Mouse (Mus musculus) lung, postnatal 0 days (tissue): Measurements from ENCODE around the gene Capn13. TPM values are rescaled to one million over a fixed set of nuclear protein-coding genes. Genes with fewer than 3 reads are reported as not detected.
"Not testable (repeated sequence)": the region's sequence is repeated elsewhere in the genome, so short reads cannot be mapped to it uniquely, and the experiment has no call there.

Experiments used
- ATAC-seq: fragments of 200-750 bp; cut with Nextera tagmentation; 2 replicates; pipeline ENCODE4 v1.8.0; 2017; ENCODE audit warnings: moderate library complexity
- DNase-seq: peaks from one replicate; pipeline ENCODE4 v3.0.0-alpha.2; 2016; ENCODE audit warnings: low spot score
- H3K27ac ChIP-seq: fragments of 300-500 bp; sonication (generic); 2 replicates; pipeline ENCODE4 v1.5.1; 2014; ENCODE audit warnings: antibody characterized with exemption, mild to moderate bottlenecking, low read length, mixed read lengths
- H3K27me3 ChIP-seq: fragments of 300-500 bp; sonication (generic); replicated peaks from 2 replicates; pipeline ENCODE4 v1.6.1; 2014; ENCODE audit warnings: low read length, mixed read lengths; ENCODE audit not compliant: insufficient read depth
- H3K36me3 ChIP-seq: fragments of 300-500 bp; sonication (generic); 2 replicates; pipeline ENCODE4 v1.6.1; 2014; ENCODE audit warnings: low read length, mixed read lengths; ENCODE audit not compliant: insufficient read depth
- H3K4me1 ChIP-seq: fragments of 300-500 bp; sonication (generic); 2 replicates; pipeline ENCODE4 v1.6.1; 2014; ENCODE audit warnings: antibody characterized with exemption, low read depth, low read length, mixed read lengths; ENCODE audit not compliant: insufficient read depth
- H3K4me2 ChIP-seq: fragments of 300-500 bp; sonication (generic); replicated peaks from 2 replicates; pipeline ENCODE4 v1.6.1; 2014; ENCODE audit warnings: low read depth, mild to moderate bottlenecking, low read length, moderate library complexity, mixed read lengths
- H3K4me3 ChIP-seq: fragments of 300-500 bp; sonication (generic); 2 replicates; pipeline ENCODE4 v1.5.1; 2014; ENCODE audit warnings: low read depth, low read length
- H3K9ac ChIP-seq: fragments of 300-500 bp; sonication (generic); replicated peaks from 2 replicates; pipeline ENCODE4 v1.6.1; 2014; ENCODE audit warnings: low read depth, mild to moderate bottlenecking
- H3K9me3 ChIP-seq: fragments of 300-500 bp; sonication (generic); 2 replicates; pipeline ENCODE4 v1.6.1; 2016; ENCODE audit warnings: low read length, mixed read lengths
- CTCF ChIP-seq: IDR thresholded peaks from 2 replicates; pipeline ENCODE4 v1.5.1; 2016; ENCODE audit warnings: antibody characterized with exemption, mild to moderate bottlenecking
- EP300 ChIP-seq: IDR thresholded peaks from 2 replicates; pipeline ENCODE4 v1.6.1; 2016; ENCODE audit warnings: antibody characterized with exemption, mild to moderate bottlenecking, control low read depth
- WGBS: fragments of 180-500 bp; shearing (Covaris S2); extraction: QIAGEN DNeasy Blood & Tissue Kit; methylation state at CpG from one replicate; pipeline ENCODE4 v1.1.7; 2014; 5-methylcytosine and 5-hydroxymethylcytosine counted together
- polyA plus RNA-seq: library from polyadenylated mRNA; unstranded; fragments of >200 nt; fragmentation: Nextera tagmentation; extraction: Ambion mirVana; gene quantifications from 2 replicates; pipeline ENCODE4 v1.2.1, GENCODE M21; 2015

The Capn13 gene
- polyA plus RNA-seq, 1 experiment from 2014 or later: not detected

DNA sequence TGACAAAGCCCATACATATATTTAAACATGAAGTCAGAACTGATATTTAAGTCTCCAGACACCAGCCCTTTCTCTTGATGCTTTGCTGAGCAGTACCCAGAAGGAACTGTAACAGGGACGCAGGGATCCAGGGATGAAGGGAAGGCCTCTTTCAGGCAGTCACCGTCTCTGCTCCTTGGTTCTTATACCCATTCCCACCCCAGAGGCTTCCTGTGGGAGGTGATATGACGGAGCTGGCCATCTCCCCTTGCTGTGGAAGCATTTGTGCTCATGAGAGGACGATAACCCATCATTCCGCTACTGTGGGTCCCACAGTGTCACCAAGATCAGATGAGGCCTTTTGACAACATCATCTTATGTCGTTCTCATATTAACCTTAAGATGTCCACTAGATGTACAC is 101.7 kb downstream of the Capn13 start:
- no peak for ATAC-seq

DNA sequence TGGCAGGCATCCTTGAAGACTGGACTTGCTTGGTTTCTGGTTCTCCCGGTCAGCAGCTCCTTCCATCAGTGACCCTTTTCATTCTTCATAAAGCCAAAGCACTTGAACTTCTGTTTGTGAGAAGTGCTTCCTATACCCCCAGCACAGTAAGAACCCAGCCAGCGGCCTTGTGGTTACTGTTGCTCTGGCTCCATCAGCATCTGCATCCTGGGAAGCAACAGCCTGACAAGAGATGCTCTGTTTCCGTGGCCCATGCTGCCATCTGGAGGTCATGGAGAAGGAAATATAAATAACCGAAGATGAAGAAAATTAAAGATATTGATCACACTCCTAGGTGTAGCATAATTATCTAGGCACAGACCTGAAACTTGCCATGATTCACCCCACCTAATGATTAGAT is 103.8 kb downstream of the Capn13 start:
- 33% methylated on average over 4 of the region's 4 CpGs for WGBS
- Histone ChIP-seq H3K9ac (no peak overlapping the region), H3K27ac (no peak overlapping the region), H3K4me2 (no peak overlapping the region), H3K4me3 (no peak overlapping the region), H3K36me3 (no peaks in the 10 kb centered on the region), H3K4me1 (no peaks in the 10 kb centered on the region), H3K27me3 (no peaks in the 10 kb centered on the region), H3K9me3 (no peaks in the 10 kb centered on the region)
- TF ChIP-seq EP300 (no peak), CTCF (peak; percentile 71)
- ATAC-seq: no peak
- peak; percentile 69 for DNase-seq

More for the DNA sequence above, 101.7 kb downstream of the Capn13 start:
- 0 out of 2 replicates have a peak, but pooled peaks cover 5% of the 10 kb centered on the region for H3K27me3 ChIP-seq
- no peak overlapping the region for H3K4me3 ChIP-seq
- H3K36me3 ChIP-seq: no peaks in the 10 kb centered on the region
- TF ChIP-seq CTCF (no peak), EP300 (no peak)
- no peak overlapping the region for H3K27ac ChIP-seq
- no peak overlapping the region for H3K4me2 ChIP-seq
- 85% methylated on average over 6 of the region's 6 CpGs for whole genome bisulfite sequencing
- no peaks in the 10 kb centered on the region for H3K4me1 ChIP-seq
- H3K9ac ChIP-seq: no peak overlapping the region
- no peak for DNase-seq
- no peaks in the 10 kb centered on the region for H3K9me3 ChIP-seq

DNA sequence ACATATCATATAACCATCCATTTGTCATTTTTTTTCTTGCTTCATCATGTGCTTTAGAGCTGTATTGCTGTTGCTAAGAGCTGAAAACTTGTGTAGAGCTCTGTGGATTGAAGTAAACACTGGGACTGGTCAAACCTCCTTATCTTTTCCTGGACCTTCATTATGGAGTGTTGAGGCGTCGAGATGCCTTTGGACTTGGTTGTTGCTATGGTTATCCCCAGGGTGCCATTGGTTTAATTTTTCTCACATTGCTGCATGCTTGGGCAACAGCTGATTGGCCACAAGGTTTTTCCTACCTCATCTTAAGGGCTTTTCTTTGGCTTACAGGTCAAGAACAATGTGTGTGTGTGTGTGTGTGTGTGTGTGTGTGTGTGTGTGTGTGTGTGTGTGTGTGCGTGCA is 107.4 kb downstream of the Capn13 start:
- Histone ChIP-seq H3K4me1 (no peaks in the 10 kb centered on the region), H3K36me3 (no peaks in the 10 kb centered on the region), H3K4me3 (no peak overlapping the region), H3K4me2 (no peak overlapping the region), H3K27ac (no peak overlapping the region), H3K27me3 (no peaks in the 10 kb centered on the region), H3K9ac (no peak overlapping the region), H3K9me3 (no peaks in the 10 kb centered on the region)
- TF ChIP-seq CTCF: no peak
- TF ChIP-seq EP300: no peak
- DNase-seq (no peak), ATAC-seq (no peak)
- 49% methylated on average over 3 of the region's 3 CpGs for WGBS

- Histone ChIP-seq H3K4me1 (no peaks in the 10 kb centered on the region), H3K4me2 (no peak overlapping the region), H3K4me3 (no peak overlapping the region), H3K27me3 (no peaks in the 10 kb centered on the region), H3K9me3 (no peaks in the 10 kb centered on the region), H3K9ac (no peak overlapping the region), H3K36me3 (no peaks in the 10 kb centered on the region), H3K27ac (no peak overlapping the region)
- 25% methylated on average over 2 of the region's 2 CpGs for WGBS
- no peak; the same call in 1 of the 2 replicates for ATAC-seq
- peak; percentile 68 for DNase-seq
- peak; percentile 46; the same call in 1 of the 2 replicates for TF ChIP-seq EP300
- no peak for TF ChIP-seq CTCF
Measured at GRCm38 (mm10) chr17:73284301-73284700, 116.4 kb downstream of the Capn13 start.

GRCm38 (mm10) chr17:73282702-73283101 is 118.0 kb downstream of the Capn13 start:
- not testable (repeated sequence) for H3K36me3 ChIP-seq, H3K9ac ChIP-seq, H3K4me1 ChIP-seq, ATAC-seq, H3K27me3 ChIP-seq, H3K4me2 ChIP-seq, DNase-seq, H3K27ac ChIP-seq, H3K9me3 ChIP-seq, H3K4me3 ChIP-seq
- 36% methylated on average over 6 of the region's 6 CpGs for WGBS

- peak; percentile 41 for TF ChIP-seq CTCF
- no peak for TF ChIP-seq EP300
- Histone ChIP-seq H3K27me3 (no peaks in the 10 kb centered on the region), H3K27ac (no peak overlapping the region), H3K4me2 (no peak overlapping the region), H3K9me3 (no peaks in the 10 kb centered on the region), H3K9ac (no peak overlapping the region), H3K4me3 (no peak overlapping the region), H3K4me1 (no peaks in the 10 kb centered on the region), H3K36me3 (no peaks in the 10 kb centered on the region)
- 89% methylated on average over 4 of the region's 4 CpGs for WGBS
- DNase-seq: no peak
- no peak for ATAC-seq
Measured at GRCm38 (mm10) chr17:73277770-73278169, 122.9 kb downstream of the Capn13 start.

- Histone ChIP-seq H3K27ac (no peak overlapping the region), H3K9ac (no peak overlapping the region), H3K4me1 (no peaks in the 10 kb centered on the region), H3K27me3 (no peaks in the 10 kb centered on the region), H3K36me3 (no peaks in the 10 kb centered on the region), H3K4me2 (no peak overlapping the region), H3K9me3 (no peaks in the 10 kb centered on the region), H3K4me3 (no peak overlapping the region)
- no peak for DNase-seq
- no peak for TF ChIP-seq CTCF
- no peak for TF ChIP-seq EP300
- 51% methylated on average over 10 of the region's 10 CpGs for WGBS
- no peak for ATAC-seq
Measured at GRCm38 (mm10) chr17:73275066-73275465, 125.6 kb downstream of the Capn13 start.
